Mouse (Mus musculus): ENCODE data around the gene Sectm1a. TPM values are rescaled to one million over a fixed set of nuclear protein-coding genes. Genes with fewer than 3 reads are reported as not detected.

The Sectm1a gene
- polyA plus RNA-seq, 1 experiment from 2014 or later = not detected

DNA sequence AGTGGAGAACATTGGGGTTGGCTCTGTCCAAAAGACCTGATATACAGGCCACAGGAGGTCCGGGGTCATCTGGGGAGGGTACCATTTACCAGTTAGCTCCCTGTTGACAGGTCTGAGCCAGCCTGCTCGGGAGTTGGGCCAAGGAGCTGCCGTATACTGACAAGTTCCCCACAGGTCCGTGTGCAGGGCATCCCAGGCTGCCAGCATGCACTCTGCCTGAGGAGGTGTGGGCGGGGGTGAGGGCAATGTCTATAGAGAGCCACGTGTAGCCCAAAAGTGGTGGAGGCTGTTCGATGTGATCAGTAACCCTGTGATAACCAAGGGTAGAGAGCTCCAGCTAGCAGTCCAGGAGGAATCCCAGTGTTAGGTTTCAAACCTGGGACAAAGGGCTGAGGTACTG lies 18.7 kb upstream of the Sectm1a start:
- Histone ChIP-seq H3K4me2 (replicated peaks; ENCODE audit: low read depth, low read length) (no peak overlapping the region), H3K27ac (ENCODE audit: low read depth, low read length) (no peak overlapping the region), H3K9me3 (ENCODE audit: control insufficient read depth, low read length) (no peaks in the 10 kb centered on the region), H3K4me1 (replicated peaks; ENCODE audit: control insufficient read depth, insufficient read depth, low read length) (no peaks in the 10 kb centered on the region), H3K9ac (ENCODE audit: low read depth, low read length) (no peak overlapping the region), H3K36me3 (ENCODE audit: control insufficient read depth, insufficient read depth, low read length) (no peaks in the 10 kb centered on the region), H3K27me3 (ENCODE audit: control insufficient read depth, insufficient read depth, low read length) (no peaks in the 10 kb centered on the region), H3K4me3 (ENCODE audit: low read depth, low read length) (no peak overlapping the region)
- ATAC-seq (ENCODE audit: low FRiP score) = no peak
- 77% methylated on average over 7 of the region's 7 CpGs for WGBS
- no peak for DNase-seq (ENCODE audit: low spot score)

DNA sequence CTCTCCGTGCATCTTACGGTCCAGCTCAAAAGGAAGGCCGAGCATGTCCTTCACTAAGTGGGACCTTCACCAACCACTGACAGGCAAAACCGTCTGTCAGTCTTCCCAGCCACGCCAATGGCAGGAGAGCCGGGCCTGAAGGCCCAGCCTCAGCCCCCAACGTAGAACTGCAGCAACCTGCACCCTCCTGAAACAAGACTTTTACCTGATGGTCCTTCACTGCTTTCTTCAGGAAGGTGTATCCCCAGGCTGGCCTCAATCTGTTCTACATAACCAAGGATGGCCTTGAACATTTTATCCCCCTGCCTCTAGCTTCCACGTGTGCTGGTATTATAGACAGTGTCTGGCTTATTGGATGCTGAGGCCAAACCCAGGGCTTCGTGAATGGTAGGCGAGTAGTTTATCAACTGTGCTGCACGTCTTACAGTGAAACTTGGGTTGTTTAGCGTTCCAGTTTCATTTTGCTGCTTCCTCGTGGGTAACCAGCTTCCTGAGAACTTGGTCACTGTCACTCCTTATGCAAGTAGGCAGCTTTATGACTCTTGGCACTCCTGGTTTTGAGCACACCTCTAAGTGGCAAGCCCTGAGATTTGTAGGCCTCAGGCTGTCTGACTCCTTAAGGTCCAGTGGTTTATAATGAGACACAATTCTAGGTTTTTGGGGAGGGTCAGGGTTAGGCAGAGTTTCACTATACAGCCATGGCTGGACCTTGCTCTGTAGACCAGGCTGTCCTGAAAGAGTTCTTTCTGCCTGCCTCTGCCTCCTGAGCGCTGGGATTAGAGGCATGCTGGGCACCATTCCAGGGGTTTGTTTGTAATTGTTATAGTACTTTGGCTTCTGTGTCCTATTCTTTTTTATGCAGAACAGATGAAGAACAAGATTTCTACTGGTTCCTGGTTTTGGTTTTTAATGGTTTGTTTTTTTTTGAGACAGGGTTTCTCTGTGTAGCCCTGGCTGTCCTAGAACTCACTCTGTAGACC lies 11.9 kb upstream of the Sectm1a start:
- 92% methylated on average over 14 of the region's 14 CpGs for WGBS
- no peaks in the 10 kb centered on the region for H3K27me3 ChIP-seq (ENCODE audit: control insufficient read depth, insufficient read depth, low read length)
- no peak for ATAC-seq (ENCODE audit: low FRiP score)
- no peaks in the 10 kb centered on the region for H3K9me3 ChIP-seq (ENCODE audit: control insufficient read depth, low read length)
- no peak overlapping the region for H3K9ac ChIP-seq (ENCODE audit: low read depth, low read length)
- no peak overlapping the region for H3K4me2 ChIP-seq (replicated peaks; ENCODE audit: low read depth, low read length)
- no peak overlapping the region for H3K4me3 ChIP-seq (ENCODE audit: low read depth, low read length)
- H3K36me3 ChIP-seq (ENCODE audit: control insufficient read depth, insufficient read depth, low read length) = no peaks in the 10 kb centered on the region
- no peaks in the 10 kb centered on the region for H3K4me1 ChIP-seq (replicated peaks; ENCODE audit: control insufficient read depth, insufficient read depth, low read length)
- H3K27ac ChIP-seq (ENCODE audit: low read depth, low read length) = no peak overlapping the region
- no peak for DNase-seq (ENCODE audit: low spot score)

DNA sequence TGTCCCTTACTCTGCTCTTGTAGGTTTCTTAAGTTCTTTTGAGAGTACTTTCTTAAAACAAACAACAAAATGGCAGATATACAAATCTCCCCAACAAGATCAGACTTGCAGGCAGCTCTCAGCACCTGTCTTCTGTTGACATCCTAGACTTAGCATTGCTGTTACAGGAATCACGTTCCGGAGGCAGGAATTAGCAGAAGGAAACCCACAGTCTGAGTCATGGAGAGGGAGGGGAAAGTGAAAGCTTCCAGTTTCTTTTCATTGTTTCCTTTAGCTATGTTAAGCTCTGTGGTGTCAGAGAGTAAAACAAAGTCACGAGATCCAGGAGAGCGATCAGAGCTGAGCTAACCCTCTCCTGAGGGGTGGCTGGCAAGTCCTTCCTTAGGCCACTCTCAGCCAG lies 9.9 kb upstream of the Sectm1a start:
- Histone ChIP-seq H3K27me3 (ENCODE audit: control insufficient read depth, insufficient read depth, low read length) (no peaks in the 10 kb centered on the region), H3K9ac (ENCODE audit: low read depth, low read length) (no peak overlapping the region), H3K4me1 (replicated peaks; ENCODE audit: control insufficient read depth, insufficient read depth, low read length) (no peaks in the 10 kb centered on the region), H3K4me2 (replicated peaks; ENCODE audit: low read depth, low read length) (no peak overlapping the region), H3K36me3 (ENCODE audit: control insufficient read depth, insufficient read depth, low read length) (no peaks in the 10 kb centered on the region), H3K4me3 (ENCODE audit: low read depth, low read length) (no peak overlapping the region), H3K27ac (ENCODE audit: low read depth, low read length) (no peak overlapping the region), H3K9me3 (ENCODE audit: control insufficient read depth, low read length) (no peaks in the 10 kb centered on the region)
- ATAC-seq (ENCODE audit: low FRiP score) = no peak
- WGBS = 76% methylated on average over 4 of the region's 4 CpGs
- DNase-seq (ENCODE audit: low spot score) = no peak

DNA sequence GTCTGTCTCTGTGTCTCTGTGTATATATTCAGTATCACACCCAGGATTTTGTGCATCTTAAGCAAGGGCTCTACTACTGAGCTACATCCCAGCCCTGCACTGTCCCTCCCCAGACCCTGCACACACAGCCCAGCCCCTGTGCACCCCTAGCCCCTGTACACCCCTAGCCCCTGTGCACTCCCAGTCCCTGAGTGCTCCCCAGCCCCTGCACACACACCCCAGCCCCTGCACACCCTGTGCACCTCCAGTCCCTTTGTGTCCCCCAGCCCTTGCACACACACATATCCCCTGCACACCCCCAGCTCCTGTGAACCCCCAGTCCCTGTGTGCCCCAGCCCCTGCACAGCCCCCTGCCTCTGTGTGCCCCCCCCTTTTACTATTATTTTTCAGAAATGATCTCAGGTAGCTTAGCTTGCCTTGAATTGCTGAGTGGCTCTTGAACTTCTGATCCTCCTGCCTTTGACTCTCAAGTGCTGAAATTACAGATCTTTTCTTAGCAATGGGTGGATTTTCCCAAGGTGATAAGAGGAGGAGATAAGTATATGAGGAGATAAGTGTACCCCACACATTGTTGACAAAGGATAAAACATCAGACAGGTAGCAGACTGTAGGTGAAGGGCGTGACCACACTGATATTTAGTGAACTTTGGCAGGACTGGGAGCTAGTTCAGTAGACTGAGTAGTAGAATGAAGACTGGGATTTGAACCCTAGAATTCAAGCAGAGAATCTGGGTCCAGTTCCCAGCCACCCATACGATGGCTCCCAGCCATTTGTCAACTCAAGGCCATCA lies 8.9 kb upstream of the Sectm1a start:
- ATAC-seq (ENCODE audit: low FRiP score) = no peak
- Histone ChIP-seq H3K4me1 (replicated peaks; ENCODE audit: control insufficient read depth, insufficient read depth, low read length) (no peaks in the 10 kb centered on the region), H3K27ac (ENCODE audit: low read depth, low read length) (no peak overlapping the region), H3K9ac (ENCODE audit: low read depth, low read length) (no peak overlapping the region), H3K36me3 (ENCODE audit: control insufficient read depth, insufficient read depth, low read length) (no peaks in the 10 kb centered on the region), H3K4me2 (replicated peaks; ENCODE audit: low read depth, low read length) (no peak overlapping the region), H3K4me3 (ENCODE audit: low read depth, low read length) (no peak overlapping the region), H3K9me3 (ENCODE audit: control insufficient read depth, low read length) (no peaks in the 10 kb centered on the region), H3K27me3 (ENCODE audit: control insufficient read depth, insufficient read depth, low read length) (no peaks in the 10 kb centered on the region)
- DNase-seq (ENCODE audit: low spot score) = no peak
- 88% methylated on average over 2 of the region's 2 CpGs for WGBS

DNA sequence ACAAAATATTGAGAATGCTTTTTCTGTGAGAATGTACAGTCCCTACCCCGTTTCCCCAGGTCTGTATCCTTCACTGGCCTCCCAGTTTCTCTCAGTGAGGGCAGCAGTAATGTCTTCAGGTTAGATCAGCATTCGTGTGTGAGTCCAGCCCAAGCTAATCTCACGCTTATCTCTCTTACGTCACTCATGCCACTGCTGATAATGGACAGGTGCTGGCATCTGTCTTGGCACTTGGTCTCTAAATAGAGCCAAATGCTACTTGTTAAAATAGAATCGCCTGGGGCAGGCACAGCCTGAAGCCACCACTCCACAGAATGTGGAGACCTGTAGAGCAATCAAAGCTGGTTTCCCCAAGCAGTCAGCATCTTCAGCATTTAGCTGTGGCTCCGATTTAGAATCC lies 8.0 kb upstream of the Sectm1a start:
- no peak for ATAC-seq (ENCODE audit: low FRiP score)
- H3K4me1 ChIP-seq (replicated peaks; ENCODE audit: control insufficient read depth, insufficient read depth, low read length) = no peaks in the 10 kb centered on the region
- H3K27me3 ChIP-seq (ENCODE audit: control insufficient read depth, insufficient read depth, low read length) = no peaks in the 10 kb centered on the region
- H3K9me3 ChIP-seq (ENCODE audit: control insufficient read depth, low read length) = no peaks in the 10 kb centered on the region
- no peak for DNase-seq (ENCODE audit: low spot score)
- WGBS = 80% methylated on average over 6 of the region's 6 CpGs
- H3K4me2 ChIP-seq (replicated peaks; ENCODE audit: low read depth, low read length) = no peak overlapping the region
- no peak overlapping the region for H3K9ac ChIP-seq (ENCODE audit: low read depth, low read length)
- no peaks in the 10 kb centered on the region for H3K36me3 ChIP-seq (ENCODE audit: control insufficient read depth, insufficient read depth, low read length)
- H3K27ac ChIP-seq (ENCODE audit: low read depth, low read length) = no peak overlapping the region
- no peak overlapping the region for H3K4me3 ChIP-seq (ENCODE audit: low read depth, low read length)

DNA sequence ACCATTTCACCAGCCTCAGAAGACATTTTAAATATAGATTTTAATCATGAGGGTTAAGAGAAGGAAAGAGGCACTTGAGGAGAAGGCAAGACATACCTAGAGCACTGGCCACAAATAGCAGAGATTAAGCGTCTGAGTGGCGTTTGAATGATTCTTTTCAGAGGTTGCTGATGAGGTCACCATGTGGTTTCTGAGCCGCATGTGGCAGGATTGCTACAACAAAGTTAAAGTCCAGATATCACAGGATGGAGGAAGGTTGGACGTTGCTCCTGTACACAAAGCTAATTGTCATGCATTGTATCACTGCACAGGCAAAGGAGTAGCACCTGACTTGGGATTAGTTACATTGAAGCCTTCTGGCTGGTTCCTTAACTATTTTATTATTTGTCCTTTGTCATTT lies 5.3 kb upstream of the Sectm1a start:
- no peaks in the 10 kb centered on the region for H3K9me3 ChIP-seq (ENCODE audit: control insufficient read depth, low read length)
- no peaks in the 10 kb centered on the region for H3K36me3 ChIP-seq (ENCODE audit: control insufficient read depth, insufficient read depth, low read length)
- no peaks in the 10 kb centered on the region for H3K4me1 ChIP-seq (replicated peaks; ENCODE audit: control insufficient read depth, insufficient read depth, low read length)
- DNase-seq (ENCODE audit: low spot score) = no peak
- H3K27me3 ChIP-seq (ENCODE audit: control insufficient read depth, insufficient read depth, low read length) = no peaks in the 10 kb centered on the region
- no peak overlapping the region for H3K27ac ChIP-seq (ENCODE audit: low read depth, low read length)
- 78% methylated on average over 4 of the region's 4 CpGs for WGBS
- H3K4me2 ChIP-seq (replicated peaks; ENCODE audit: low read depth, low read length) = no peak overlapping the region
- no peak overlapping the region for H3K9ac ChIP-seq (ENCODE audit: low read depth, low read length)
- no peak for ATAC-seq (ENCODE audit: low FRiP score)
- no peak overlapping the region for H3K4me3 ChIP-seq (ENCODE audit: low read depth, low read length)

DNA sequence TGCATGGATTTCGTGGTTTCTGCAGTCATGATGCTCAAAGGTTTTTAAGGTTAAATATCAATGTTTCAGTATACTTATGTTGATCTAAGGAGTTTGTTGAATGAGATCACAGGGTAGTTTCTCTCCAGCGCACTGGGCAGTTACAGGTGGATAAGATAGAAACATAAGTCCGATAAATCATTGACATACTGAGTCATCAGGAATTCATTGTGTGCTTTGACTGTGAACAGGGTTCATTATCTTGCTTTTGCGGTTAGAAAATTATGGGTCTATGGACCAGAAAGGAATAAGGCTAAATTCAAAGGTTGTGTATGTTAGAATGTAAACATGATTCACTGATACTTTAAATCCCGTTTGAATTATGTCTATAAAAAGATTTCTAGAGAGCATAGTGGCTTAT lies 4.2 kb upstream of the Sectm1a start:
- no peak for DNase-seq (ENCODE audit: low spot score)
- WGBS = 80% methylated on average over 5 of the region's 5 CpGs
- H3K4me1 ChIP-seq (replicated peaks; ENCODE audit: control insufficient read depth, insufficient read depth, low read length) = no peaks in the 10 kb centered on the region
- no peak overlapping the region for H3K4me2 ChIP-seq (replicated peaks; ENCODE audit: low read depth, low read length)
- H3K36me3 ChIP-seq (ENCODE audit: control insufficient read depth, insufficient read depth, low read length) = no peaks in the 10 kb centered on the region
- no peaks in the 10 kb centered on the region for H3K27me3 ChIP-seq (ENCODE audit: control insufficient read depth, insufficient read depth, low read length)
- H3K9ac ChIP-seq (ENCODE audit: low read depth, low read length) = no peak overlapping the region
- H3K4me3 ChIP-seq (ENCODE audit: low read depth, low read length) = no peak overlapping the region
- ATAC-seq (ENCODE audit: low FRiP score) = no peak
- no peaks in the 10 kb centered on the region for H3K9me3 ChIP-seq (ENCODE audit: control insufficient read depth, low read length)
- H3K27ac ChIP-seq (ENCODE audit: low read depth, low read length) = no peak overlapping the region

DNA sequence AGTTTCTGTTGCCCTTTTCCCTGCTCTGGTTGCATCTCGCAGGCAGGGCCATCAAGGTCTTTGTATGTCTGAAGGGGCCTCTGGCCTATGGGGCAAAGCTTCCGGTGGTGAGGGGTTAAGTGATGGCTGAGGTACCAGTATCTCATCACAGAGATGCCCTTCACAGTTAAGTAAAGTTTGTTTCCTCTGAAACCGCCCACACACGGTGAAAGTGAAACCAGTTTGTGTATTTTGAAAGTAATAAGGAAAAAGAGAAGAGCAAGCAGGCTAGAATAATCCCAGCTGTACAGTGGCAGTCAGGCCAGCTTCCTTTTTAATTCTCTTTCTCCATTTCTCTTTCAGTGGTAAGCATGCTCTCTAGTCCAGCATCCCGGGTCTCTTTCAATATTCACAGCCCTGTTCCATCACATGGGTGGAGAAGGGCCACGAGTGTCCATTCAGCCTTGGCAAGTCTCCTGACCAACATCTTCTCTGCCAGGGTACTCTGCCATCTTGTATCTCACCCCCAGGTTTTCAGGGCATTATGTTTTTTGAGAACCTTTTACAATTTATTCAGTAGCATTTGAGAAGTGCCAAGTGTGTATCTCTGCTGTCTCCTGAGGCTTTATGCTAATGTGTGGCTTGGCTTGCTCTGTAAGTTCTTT lies 2.0 kb upstream of the Sectm1a start:
- WGBS = 84% methylated on average over 6 of the region's 6 CpGs
- H3K27me3 ChIP-seq (ENCODE audit: control insufficient read depth, insufficient read depth, low read length) = no peaks in the 10 kb centered on the region
- H3K4me1 ChIP-seq (replicated peaks; ENCODE audit: control insufficient read depth, insufficient read depth, low read length) = no peaks in the 10 kb centered on the region
- H3K4me2 ChIP-seq (replicated peaks; ENCODE audit: low read depth, low read length) = no peak overlapping the region
- no peaks in the 10 kb centered on the region for H3K36me3 ChIP-seq (ENCODE audit: control insufficient read depth, insufficient read depth, low read length)
- no peak overlapping the region for H3K4me3 ChIP-seq (ENCODE audit: low read depth, low read length)
- ATAC-seq (ENCODE audit: low FRiP score) (no peak), DNase-seq (ENCODE audit: low spot score) (no peak)
- no peak overlapping the region for H3K27ac ChIP-seq (ENCODE audit: low read depth, low read length)
- H3K9ac ChIP-seq (ENCODE audit: low read depth, low read length) = no peak overlapping the region
- no peaks in the 10 kb centered on the region for H3K9me3 ChIP-seq (ENCODE audit: control insufficient read depth, low read length)

Data from hindbrain, embryonic 11.5 days (tissue).